Comparison of ENCODE assay signal across 8 mouse cellular contexts in genomic region chr1:23379321-23379720, GRCm38 (mm10). TPM values are rescaled to one million over a fixed set of nuclear protein-coding genes. Genes with fewer than 3 reads are reported as not detected.
DNase-seq lines count a peak whose midpoint lies in the region; ATAC-seq and TF ChIP-seq lines count a peak whose summit lies in the region.

No protein-coding gene starts in this region.

- H3K4me2 ChIP-seq in kidney, embryonic 15.5 days, result peak overlapping the region; percentile 41
- no peak overlapping the region; the same call in 1 of the 2 replicates for H3K4me2 ChIP-seq in kidney, embryonic 16.5 days (replicated peaks; ENCODE audit: low read depth, low read length)
- peak overlapping the region; percentile 50 for H3K4me2 ChIP-seq in forebrain, embryonic 14.5 days (ENCODE audit: low read length)

- peaks cover 3% of the 10 kb centered on the region for H3K4me1 ChIP-seq in cerebellum, adult 2 months (ENCODE audit: control insufficient read depth, insufficient read depth, low read length)
- H3K4me1 ChIP-seq in kidney, embryonic 15.5 days, result peaks cover 37% of the 10 kb centered on the region
- H3K4me1 ChIP-seq in kidney, embryonic 16.5 days (ENCODE audit: insufficient read depth, low read length), result peaks cover 23% of the 10 kb centered on the region
- H3K4me1 ChIP-seq in forebrain, embryonic 14.5 days (ENCODE audit: control insufficient read depth, insufficient read depth, low read length), result peaks cover 25% of the 10 kb centered on the region

- H3K36me3 ChIP-seq in kidney, embryonic 15.5 days, result peaks cover 17% of the 10 kb centered on the region; the same call in 1 of the 2 replicates
- H3K36me3 ChIP-seq in kidney, embryonic 16.5 days (ENCODE audit: insufficient read depth, low read length), result peaks cover 7% of the 10 kb centered on the region; the same call in 1 of the 2 replicates
- 0 out of 2 replicates have a peak, but pooled peaks cover 5% of the 10 kb centered on the region for H3K36me3 ChIP-seq in forebrain, embryonic 14.5 days (ENCODE audit: control insufficient read depth, insufficient read depth, low read length)
- peaks cover 14% of the 10 kb centered on the region for H3K36me3 ChIP-seq in macrophage (ENCODE audit: inconsistent target)

- TF ChIP-seq CTCF in cerebellum, adult 2 months (IDR thresholded peaks at IDR 0.05; ENCODE audit: borderline replicate concordance, insufficient read depth, low read depth, low read length), result no peak

- WGBS in cerebellum, adult 2 months, result 21% methylated on average over 6 of the region's 6 CpGs
- WGBS in kidney, embryonic 15.5 days, result 55% methylated on average over 6 of the region's 6 CpGs
- WGBS in kidney, embryonic 16.5 days, result 58% methylated on average over 6 of the region's 6 CpGs
- 14% methylated on average over 6 of the region's 6 CpGs for WGBS in forebrain, embryonic 14.5 days
- WGBS in macrophage (ENCODE audit: missing documents), result 71% methylated on average over 6 of the region's 6 CpGs

- peak overlapping the region; percentile 63 for H3K4me3 ChIP-seq in cerebellum, adult 2 months (replicated peaks; ENCODE audit: insufficient read depth, low read depth, low read length)
- no peak overlapping the region for H3K4me3 ChIP-seq in kidney, embryonic 15.5 days (replicated peaks)
- H3K4me3 ChIP-seq in kidney, embryonic 16.5 days (ENCODE audit: low read length), result no peak overlapping the region
- peak overlapping the region; percentile 13 for H3K4me3 ChIP-seq in forebrain, embryonic 14.5 days (ENCODE audit: low read depth, low read length)
- H3K4me3 ChIP-seq in macrophage (ENCODE audit: inconsistent target), result no peak overlapping the region

- peak in 1 of 2 experiments; percentile 18 for DNase-seq in cerebellum, adult 2 months
- no peak for DNase-seq in cerebellum, adult 11 months
- DNase-seq in forebrain, embryonic 14.5 days (ENCODE audit: low spot score), result peak; percentile 57
- no peak for DNase-seq in layer of hippocampus, postnatal 14 days (ENCODE audit: low spot score in 2 of 2)

- no peaks in the 10 kb centered on the region for H3K27me3 ChIP-seq in cerebellum, adult 2 months (ENCODE audit: control insufficient read depth, insufficient read depth, low read length)
- no peaks in the 10 kb centered on the region for H3K27me3 ChIP-seq in kidney, embryonic 15.5 days
- H3K27me3 ChIP-seq in kidney, embryonic 16.5 days (ENCODE audit: insufficient read depth, low read length), result no peaks in the 10 kb centered on the region
- no peaks in the 10 kb centered on the region for H3K27me3 ChIP-seq in forebrain, embryonic 14.5 days (replicated peaks; ENCODE audit: control insufficient read depth, insufficient read depth, low read length)

- H3K79me2 ChIP-seq in macrophage (ENCODE audit: inconsistent target), result peaks cover 50% of the 10 kb centered on the region

- H3K9ac ChIP-seq in kidney, embryonic 15.5 days, result no peak overlapping the region
- H3K9ac ChIP-seq in kidney, embryonic 16.5 days (replicated peaks; ENCODE audit: low read length), result no peak overlapping the region
- H3K9ac ChIP-seq in forebrain, embryonic 14.5 days (ENCODE audit: low read length), result peak overlapping the region; percentile 14; the same call in 1 of the 2 replicates

- TF ChIP-seq POLR2A in cerebellum, adult 2 months (IDR thresholded peaks at IDR 0.05; ENCODE audit: borderline replicate concordance, insufficient read depth, low read length), result no peak

- no peaks in the 10 kb centered on the region for H3K9me3 ChIP-seq in kidney, embryonic 15.5 days (replicated peaks)
- H3K9me3 ChIP-seq in kidney, embryonic 16.5 days (ENCODE audit: low read length), result no peaks in the 10 kb centered on the region
- no peaks in the 10 kb centered on the region for H3K9me3 ChIP-seq in forebrain, embryonic 14.5 days (replicated peaks; ENCODE audit: control insufficient read depth, low read length)

- no peak for ATAC-seq in kidney, embryonic 15.5 days (replicated peaks; ENCODE audit: low FRiP score)
- ATAC-seq in kidney, embryonic 16.5 days (ENCODE audit: low FRiP score, low TSS enrichment), result no peak
- ATAC-seq in forebrain, embryonic 14.5 days, result 0 out of 2 replicates have a peak, but pooled peaks have one; percentile 1
- no peak for ATAC-seq in frontal cortex, adult (ENCODE audit: low TSS enrichment)

- no peak overlapping the region for H3K27ac ChIP-seq in cerebellum, adult 2 months (ENCODE audit: insufficient read depth, low read length)
- H3K27ac ChIP-seq in kidney, embryonic 15.5 days, result no peak overlapping the region
- H3K27ac ChIP-seq in kidney, embryonic 16.5 days (ENCODE audit: low read length), result no peak overlapping the region
- H3K27ac ChIP-seq in forebrain, embryonic 14.5 days (ENCODE audit: low read depth, low read length), result peak overlapping the region; percentile 65; the same call in 1 of the 2 replicates
- H3K27ac ChIP-seq in macrophage, result peak overlapping the region; percentile 57; the same call in 1 of the 2 replicates

RNA-seq across cellular contexts. Expression of gene Ogfrl1, which starts 18.3 kb away (rescaled TPM):
- polyA plus RNA-seq in cerebellum, adult 2 months (2012; rRNA removed), result 71.0 and 76.7 TPM in 2 replicates
- polyA plus RNA-seq in kidney, embryonic 15.5 days (2015; fragmentation: Nextera tagmentation; extraction: Ambion mirVana), result 14.6 and 16.1 TPM in 2 replicates
- 6.9 and 7.9 TPM in 2 replicates for polyA plus RNA-seq in kidney, embryonic 16.5 days (2015; fragmentation: Nextera tagmentation; extraction: Ambion mirVana)
- 11.7 and 15.0 TPM in 2 replicates for polyA plus RNA-seq in forebrain, embryonic 14.5 days (2014; fragmentation: Nextera tagmentation; extraction: Ambion mirVana)
- 10 to 100 TPM in 6 of 26 experiments, 1 to 10 TPM in 20; 1.1 to 30.8 (median 6.6) TPM for total RNA-seq in macrophage (2018; cell fraction: chromatin; rRNA removed)
- 10 to 100 TPM in 25 of 26 experiments, 1 to 10 TPM in 1; 9.1 to 25.0 (median 14.8) TPM for total RNA-seq in macrophage (2018; cell fraction: cytosol; rRNA removed)
- 10 to 100 TPM in 18 of 26 experiments, 1 to 10 TPM in 8; 2.6 to 33.0 (median 13.0) TPM for total RNA-seq in macrophage (2018; cell fraction: nucleus; rRNA removed)
- 12.9 to 25.6 TPM (median 20.9 TPM) in 3 replicates for polyA plus RNA-seq in macrophage (2018)
- total RNA-seq in layer of hippocampus, postnatal 14 days (2021), result 100 to 1,000 TPM; 125 TPM

Comparison
In these comparisons a context has a peak if more than half of its experiments do, and no peak if none do; other contexts are left out.
1. H3K27ac ChIP-seq: peak in forebrain, embryonic 14.5 days (single experiment) and macrophage (single experiment); none in cerebellum, adult 2 months (single experiment), kidney, embryonic 15.5 days (single experiment) and kidney, embryonic 16.5 days (single experiment).
2. H3K4me3 ChIP-seq: peak in cerebellum, adult 2 months (single experiment) and forebrain, embryonic 14.5 days (single experiment); none in kidney, embryonic 15.5 days (single experiment), kidney, embryonic 16.5 days (single experiment) and macrophage (single experiment).